Mouse (Mus musculus) lung, adult 18-20 months (tissue): ENCODE data around the gene Milr1.
"Not testable (repeated sequence)": the region's sequence is repeated elsewhere in the genome, so short reads cannot be mapped to it uniquely, and the experiment has no call there.

Experiments used
- DNase-seq, 2 experiments: peaks; one replicate each; pipeline ENCODE4 v3.0.0; 2022; ENCODE audit warnings: mixed read lengths in 2 of 2

Milr1 gene

GRCm38 (mm10) chr11:106736614-106737013 is 14.4 kb upstream of the Milr1 start:
- no peak for DNase-seq

GRCm38 (mm10) chr11:106737178-106737621 is 13.8 kb upstream of the Milr1 start:
- no peak for DNase-seq

- DNase-seq: no peak
Observed at GRCm38 (mm10) chr11:106739116-106739515, 11.9 kb upstream of the Milr1 start.

GRCm38 (mm10) chr11:106740724-106741123 is 10.3 kb upstream of the Milr1 start:
- not testable (repeated sequence) for DNase-seq

GRCm38 (mm10) chr11:106741232-106741631 is 9.8 kb upstream of the Milr1 start:
- DNase-seq: no peak

- no peak for DNase-seq
Observed at GRCm38 (mm10) chr11:106741826-106742225, 9.2 kb upstream of the Milr1 start.

GRCm38 (mm10) chr11:106742388-106742841 is 8.6 kb upstream of the Milr1 start:
- no peak for DNase-seq

GRCm38 (mm10) chr11:106744949-106745348 is 6.1 kb upstream of the Milr1 start:
- DNase-seq: no peak

GRCm38 (mm10) chr11:106749557-106750120 is 1.4 kb upstream of the Milr1 start:
- not testable (repeated sequence) for DNase-seq

GRCm38 (mm10) chr11:106750121-106750751 is 790 bp upstream of the Milr1 start, which contains the start of gene Pecam1:
Gene Pecam1 (minus strand): TSS chr11:106750628.
- no peak for DNase-seq

- peak; percentile 36 to 41 for DNase-seq
Observed at GRCm38 (mm10) chr11:106752103-106752502, 1.1 kb downstream of the Milr1 start.

GRCm38 (mm10) chr11:106753314-106753713 is 2.3 kb downstream of the Milr1 start:
- DNase-seq: no peak

- DNase-seq: no peak
Observed at GRCm38 (mm10) chr11:106755583-106755982, 4.6 kb downstream of the Milr1 start.

- DNase-seq: no peak
Observed at GRCm38 (mm10) chr11:106759028-106759427, 8.0 kb downstream of the Milr1 start.

- no peak for DNase-seq
Observed at GRCm38 (mm10) chr11:106760511-106760910, 9.5 kb downstream of the Milr1 start.

GRCm38 (mm10) chr11:106762139-106762799 is 11.2 kb downstream of the Milr1 start:
- DNase-seq: peak in 1 of 2 experiments; percentile 45

- no peak for DNase-seq
Observed at GRCm38 (mm10) chr11:106762800-106763185, 11.8 kb downstream of the Milr1 start.

GRCm38 (mm10) chr11:106766611-106767162 is 15.7 kb downstream of the Milr1 start:
- DNase-seq: no peak

GRCm38 (mm10) chr11:106767516-106767915 is 16.5 kb downstream of the Milr1 start:
- no peak for DNase-seq

GRCm38 (mm10) chr11:106770195-106770974 is 19.4 kb downstream of the Milr1 start:
- no peak for DNase-seq

- no peak for DNase-seq
Observed at GRCm38 (mm10) chr11:106773061-106773460, 22.0 kb downstream of the Milr1 start.

- peak in 1 of 2 experiments; percentile 62 for DNase-seq
Observed at GRCm38 (mm10) chr11:106776960-106777359, 25.9 kb downstream of the Milr1 start.

- no peak for DNase-seq
Observed at GRCm38 (mm10) chr11:106777395-106777794, 26.4 kb downstream of the Milr1 start.
